Mouse (Mus musculus) thymus, postnatal 36 days (tissue): ENCODE measurements at regions not wholly inside any gene's neighbourhood (a gene's known extent, or its start where the extent isn't known, plus 50 kb on each side); places are given as distances from the start of the nearest gene placed in this dataset.

Experiments
- DNase-seq, 2 experiments: peaks; one replicate each; pipeline ENCODE4 v3.0.0; 2022; ENCODE audit warnings: mixed read lengths in 2 of 2

GRCm38 (mm10) chr9:100404426-100404825, 82.2 kb downstream of the Il20rb start:
- DNase-seq: no peak

- DNase-seq: peak; percentile 6 to 8
Observed at GRCm38 (mm10) chr9:100400366-100400765, 86.2 kb downstream of the Il20rb start.

- no peak for DNase-seq
Observed at GRCm38 (mm10) chr9:100396340-100396910, 90.2 kb downstream of the Il20rb start.

GRCm38 (mm10) chr9:100395711-100396110, 90.9 kb downstream of the Il20rb start:
- DNase-seq: peak; percentile 56 to 72

- no peak for DNase-seq
Observed at GRCm38 (mm10) chr9:100394632-100395031, 92.0 kb downstream of the Il20rb start.

GRCm38 (mm10) chr9:100394166-100394565, 92.4 kb downstream of the Il20rb start:
- DNase-seq: no peak

- no peak for DNase-seq
Observed at GRCm38 (mm10) chr9:100392262-100392661, 94.3 kb downstream of the Il20rb start.

GRCm38 (mm10) chr9:100391566-100392213, 94.9 kb downstream of the Il20rb start:
- no peak for DNase-seq

- DNase-seq: no peak
Observed at GRCm38 (mm10) chr9:100388393-100388792, 98.2 kb downstream of the Il20rb start.

- no peak for DNase-seq
Observed at GRCm38 (mm10) chr9:100387171-100387685, 99.4 kb downstream of the Il20rb start.

- peak; percentile 46 to 59 for DNase-seq
Observed at GRCm38 (mm10) chr9:100382492-100382891, 104.1 kb downstream of the Il20rb start.

- no peak for DNase-seq
Observed at GRCm38 (mm10) chr9:100369921-100370320, 116.7 kb downstream of the Il20rb start.

GRCm38 (mm10) chr9:100366816-100367215, 119.8 kb downstream of the Il20rb start:
- no peak for DNase-seq

GRCm38 (mm10) chr9:100359934-100360716, 126.5 kb downstream of the Il20rb start:
- DNase-seq: no peak

GRCm38 (mm10) chr9:100357553-100357952, 129.0 kb downstream of the Il20rb start:
- DNase-seq: no peak

- DNase-seq: no peak
Observed at GRCm38 (mm10) chr9:100340796-100341195, 145.8 kb downstream of the Il20rb start.

- no peak for DNase-seq
Observed at GRCm38 (mm10) chr9:100307765-100308164, 178.8 kb downstream of the Il20rb start.

GRCm38 (mm10) chr9:100307364-100307763, 179.2 kb downstream of the Il20rb start:
- DNase-seq: no peak

- no peak for DNase-seq
Observed at GRCm38 (mm10) chr9:100303762-100304161, 182.8 kb downstream of the Il20rb start.

GRCm38 (mm10) chr9:100301613-100302012, 185.0 kb downstream of the Il20rb start:
- DNase-seq: no peak

- DNase-seq: no peak
Observed at GRCm38 (mm10) chr9:100277361-100277760, 209.2 kb downstream of the Il20rb start.

GRCm38 (mm10) chr9:100266528-100267387, 219.8 kb downstream of the Il20rb start:
- no peak for DNase-seq

- no peak for DNase-seq
Observed at GRCm38 (mm10) chr9:100252409-100252808, 234.2 kb downstream of the Il20rb start.
